Mouse (Mus musculus): ENCODE data around the gene Crocc.

Gene Crocc

GRCm38 (mm10) chr4:141060426-141061301, at the start of gene Crocc:
TSS of gene Crocc (minus strand) at chr4:141060550.
- peak; percentile 84 for ATAC-seq (ENCODE audit: insufficient number of reproducible peaks, low FRiP score, low TSS enrichment)

DNA sequence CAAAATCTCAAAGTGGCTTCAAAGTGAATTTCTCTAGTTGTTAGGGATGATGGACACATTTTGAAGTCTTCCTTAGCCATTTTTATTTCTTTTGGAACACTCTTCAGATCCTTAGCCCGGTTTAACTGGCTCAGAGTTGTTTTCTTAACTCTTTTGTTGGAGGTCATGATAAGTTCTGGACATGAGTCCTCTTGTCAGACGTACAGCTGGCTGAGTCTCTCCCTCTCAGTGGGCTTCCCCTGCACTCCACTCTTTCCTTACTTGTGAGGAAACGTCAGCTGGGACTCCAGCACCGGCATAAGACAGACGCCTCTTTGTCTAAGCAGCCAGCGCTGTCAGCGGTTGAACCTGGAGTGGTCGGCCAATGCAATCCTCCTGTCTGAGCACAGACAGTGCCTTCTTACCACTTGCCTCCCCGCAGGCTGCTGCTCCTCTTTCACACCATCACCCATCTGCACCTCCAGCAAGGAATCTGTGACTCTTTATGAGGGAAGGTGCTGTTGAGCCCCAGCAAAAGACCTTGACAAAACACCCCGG, 47.9 kb upstream of the Crocc start:
- no peak for ATAC-seq (ENCODE audit: insufficient number of reproducible peaks, low FRiP score, low TSS enrichment)

DNA sequence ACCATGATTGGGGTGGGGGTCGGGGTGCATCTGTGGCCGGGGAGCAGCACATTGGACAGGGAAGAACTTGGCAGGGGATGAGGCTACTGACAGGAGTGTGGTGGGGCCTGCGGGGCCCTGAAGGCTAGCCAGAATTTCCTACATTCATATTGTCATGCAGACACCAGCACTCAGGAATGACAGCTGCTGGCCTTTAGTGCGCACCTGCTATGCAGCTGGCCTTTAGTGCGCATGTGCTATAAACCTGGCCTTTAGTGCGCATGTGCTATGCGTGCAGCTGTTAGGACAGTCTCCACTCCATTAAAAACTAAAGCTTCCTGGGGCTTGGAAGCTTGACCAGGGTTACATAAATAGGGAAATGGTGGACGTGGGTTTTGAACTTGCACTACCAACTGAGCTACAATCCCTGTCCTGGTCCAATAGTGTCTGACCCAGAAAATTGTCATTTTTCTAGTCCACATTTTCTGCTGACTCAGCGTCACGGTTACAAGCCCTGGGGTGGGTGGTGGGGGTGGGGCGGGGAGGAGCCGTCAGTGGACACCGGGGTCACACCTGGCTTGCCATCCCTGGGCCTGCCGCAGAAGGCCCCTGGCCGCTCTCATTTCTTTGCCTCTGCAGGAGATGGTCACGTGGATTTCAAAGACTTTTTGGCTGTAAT, 46.3 kb upstream of the Crocc start:
- ATAC-seq (ENCODE audit: insufficient number of reproducible peaks, low FRiP score, low TSS enrichment): no peak

GRCm38 (mm10) chr4:141101855-141102254, 41.5 kb upstream of the Crocc start:
- ATAC-seq (ENCODE audit: insufficient number of reproducible peaks, low FRiP score, low TSS enrichment): no peak

- no peak for ATAC-seq (ENCODE audit: insufficient number of reproducible peaks, low FRiP score, low TSS enrichment)
Measured at GRCm38 (mm10) chr4:141101291-141101690, 40.9 kb upstream of the Crocc start.

- ATAC-seq (ENCODE audit: insufficient number of reproducible peaks, low FRiP score, low TSS enrichment): no peak
Measured at GRCm38 (mm10) chr4:141099956-141100355, 39.6 kb upstream of the Crocc start.

DNA sequence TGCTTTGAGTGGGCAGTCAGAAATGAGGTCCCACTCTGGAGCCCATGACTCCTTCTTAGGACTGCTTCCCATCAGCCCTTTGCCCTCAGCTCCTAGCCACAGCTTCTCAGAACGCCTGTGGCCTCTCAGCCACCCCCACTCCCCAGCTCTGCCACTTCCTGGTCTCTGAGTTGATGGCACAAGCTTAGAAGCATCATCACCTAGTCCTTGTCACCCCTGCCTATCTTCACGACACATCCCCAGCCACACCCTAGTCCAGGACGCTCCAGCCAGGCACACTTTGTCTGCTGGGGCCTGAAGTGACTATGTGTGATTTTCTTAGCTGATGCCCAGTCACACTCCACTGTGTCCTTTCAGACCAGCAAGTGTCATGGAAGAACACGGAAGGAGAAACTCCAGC, 38.6 kb upstream of the Crocc start:
- ATAC-seq (ENCODE audit: insufficient number of reproducible peaks, low FRiP score, low TSS enrichment): no peak

DNA sequence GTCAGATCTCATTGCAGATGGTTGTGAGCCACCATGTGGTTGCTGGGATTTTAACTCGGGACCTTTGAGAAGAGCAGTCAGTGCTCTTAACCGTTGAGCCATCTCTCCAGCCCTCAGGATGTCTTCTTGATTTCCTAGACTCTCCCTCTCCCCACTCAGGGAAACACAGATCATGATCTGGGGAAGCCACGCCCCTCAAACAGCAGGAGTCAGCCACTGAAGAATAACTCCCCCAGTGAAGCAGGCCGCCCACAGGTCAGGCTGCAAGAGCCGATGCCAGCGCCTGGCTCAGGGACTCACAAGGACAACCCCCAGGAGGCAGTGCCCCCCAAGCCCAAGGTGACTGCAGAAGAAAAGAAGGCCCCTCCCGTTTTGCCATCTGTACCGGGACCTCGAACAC, 36.4 kb upstream of the Crocc start:
- ATAC-seq (ENCODE audit: insufficient number of reproducible peaks, low FRiP score, low TSS enrichment): no peak

DNA sequence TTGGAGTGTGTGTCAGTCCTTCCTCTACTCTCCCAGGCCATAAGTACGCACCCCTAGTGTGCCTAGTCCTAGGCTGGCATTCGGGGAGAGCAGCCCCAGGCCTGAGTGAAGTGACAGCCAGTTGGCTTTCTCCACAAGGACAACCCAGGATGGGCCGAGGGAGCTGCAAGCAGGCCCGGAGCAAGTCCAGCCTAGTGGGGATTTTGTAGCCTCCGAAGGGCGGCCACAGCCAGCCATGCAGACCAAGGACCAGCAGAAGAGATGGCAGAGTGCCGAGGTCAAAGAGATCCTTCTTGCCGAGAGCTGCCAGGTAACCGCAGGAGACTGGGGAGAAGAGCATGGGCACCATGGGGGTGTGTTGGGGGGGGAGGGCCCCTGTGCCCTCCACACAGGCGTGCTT, 34.7 kb upstream of the Crocc start:
- ATAC-seq (ENCODE audit: insufficient number of reproducible peaks, low FRiP score, low TSS enrichment): no peak; the same call in 1 of the 2 replicates

- no peak for ATAC-seq (ENCODE audit: insufficient number of reproducible peaks, low FRiP score, low TSS enrichment)
Measured at GRCm38 (mm10) chr4:141088714-141089113, 28.4 kb upstream of the Crocc start.

DNA sequence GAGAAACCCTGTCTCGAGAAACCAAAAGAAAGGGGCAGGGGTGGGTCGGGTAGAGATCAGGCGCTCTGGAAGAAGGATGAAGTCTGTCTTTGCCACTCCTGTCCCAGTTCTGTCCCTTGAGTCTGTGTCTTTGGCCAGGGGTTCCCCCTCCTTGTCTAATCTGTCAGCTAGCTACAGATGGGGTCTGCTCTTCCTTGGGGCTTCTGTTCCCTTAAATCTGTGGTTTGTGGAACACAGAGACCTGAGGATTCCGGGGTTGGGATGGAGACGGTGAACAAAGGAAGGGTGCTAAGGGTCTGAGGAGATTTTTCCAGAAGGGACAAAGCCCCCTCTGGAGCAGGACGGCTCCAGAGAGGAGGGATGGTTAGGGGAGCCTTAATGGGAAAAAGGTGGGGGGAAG, 27.7 kb upstream of the Crocc start, which contains the start of gene Spata21:
Gene Spata21 (plus strand): TSS at position 301 of the 400 bp plus-strand sequence.
- ATAC-seq (ENCODE audit: insufficient number of reproducible peaks, low FRiP score, low TSS enrichment): no peak

GRCm38 (mm10) chr4:141086862-141087261, 26.5 kb upstream of the Crocc start:
- ATAC-seq (ENCODE audit: insufficient number of reproducible peaks, low FRiP score, low TSS enrichment): no peak

DNA sequence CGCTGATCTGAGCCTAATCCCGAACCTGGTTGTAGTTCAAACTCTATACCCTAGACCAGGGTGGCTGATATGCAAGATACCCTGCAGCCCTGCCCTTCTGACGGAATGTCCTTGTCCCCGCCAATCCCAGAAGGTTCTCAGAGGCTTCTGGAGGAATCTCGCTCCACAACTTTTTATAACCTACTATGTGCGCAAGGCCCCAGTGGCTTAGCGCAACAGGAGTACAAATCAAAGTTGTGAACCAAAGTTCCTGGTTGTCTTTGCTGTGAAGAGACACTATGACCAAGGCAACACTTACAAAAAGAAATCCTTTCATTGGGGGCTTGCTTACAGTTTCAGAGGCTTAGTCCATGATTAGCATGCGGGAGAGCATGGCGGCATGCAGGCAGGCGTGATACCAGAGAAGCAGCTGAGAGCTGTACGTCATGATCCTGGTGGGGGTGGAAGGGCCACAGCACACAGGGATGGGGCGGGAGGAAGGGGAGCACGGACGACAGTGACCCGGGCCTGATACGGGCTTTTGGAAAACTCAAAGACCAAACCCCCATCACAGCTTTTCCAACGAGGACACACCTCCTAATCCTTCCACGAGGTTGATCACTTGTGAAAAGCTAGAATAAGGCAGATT, 18.3 kb upstream of the Crocc start:
- ATAC-seq (ENCODE audit: insufficient number of reproducible peaks, low FRiP score, low TSS enrichment): no peak

DNA sequence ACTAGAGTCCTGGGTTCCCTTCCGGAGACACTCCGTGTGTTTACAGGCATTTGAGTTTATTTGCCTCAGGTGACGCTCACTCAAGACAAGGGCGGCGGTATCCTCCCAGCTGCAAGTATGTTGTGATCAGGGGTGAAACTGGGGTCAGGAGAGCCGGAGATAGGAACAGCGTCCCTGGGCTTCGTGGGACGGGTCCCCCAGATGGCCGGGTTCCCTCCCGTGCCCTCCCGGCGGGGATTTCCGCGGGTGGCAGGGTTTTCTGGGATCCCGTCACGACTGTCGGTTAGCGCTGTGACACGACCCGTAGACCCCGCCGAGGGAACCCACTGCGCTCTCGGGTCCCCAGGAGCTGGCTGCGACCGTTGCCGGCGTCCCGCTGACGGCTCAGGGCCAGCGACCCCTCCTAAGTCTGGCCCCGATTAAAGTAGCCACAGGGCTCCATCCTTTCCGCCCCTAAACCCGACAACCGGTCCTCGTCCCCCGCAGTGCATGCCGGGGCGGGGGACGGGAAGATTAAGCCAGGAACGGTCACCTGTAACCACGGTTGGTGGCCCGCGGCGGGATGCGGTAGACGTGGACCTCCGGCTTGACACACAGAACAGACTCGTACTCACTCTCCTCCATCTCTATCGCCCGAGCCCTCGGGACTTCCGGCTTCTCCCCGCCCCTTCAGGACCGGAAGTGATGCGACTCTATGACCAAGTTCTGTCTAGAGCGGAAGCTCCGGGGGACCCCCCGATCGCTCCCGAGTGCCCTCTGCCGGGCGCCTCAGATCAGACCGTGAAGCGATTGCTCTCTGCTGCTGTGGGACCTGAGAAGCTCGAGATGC, 17.5 kb upstream of the Crocc start, which contains the start of gene Necap2:
Gene Necap2 (minus strand): TSS at position 677 of the 829 bp plus-strand sequence.
- ATAC-seq (ENCODE audit: insufficient number of reproducible peaks, low FRiP score, low TSS enrichment): peak; percentile 91

DNA sequence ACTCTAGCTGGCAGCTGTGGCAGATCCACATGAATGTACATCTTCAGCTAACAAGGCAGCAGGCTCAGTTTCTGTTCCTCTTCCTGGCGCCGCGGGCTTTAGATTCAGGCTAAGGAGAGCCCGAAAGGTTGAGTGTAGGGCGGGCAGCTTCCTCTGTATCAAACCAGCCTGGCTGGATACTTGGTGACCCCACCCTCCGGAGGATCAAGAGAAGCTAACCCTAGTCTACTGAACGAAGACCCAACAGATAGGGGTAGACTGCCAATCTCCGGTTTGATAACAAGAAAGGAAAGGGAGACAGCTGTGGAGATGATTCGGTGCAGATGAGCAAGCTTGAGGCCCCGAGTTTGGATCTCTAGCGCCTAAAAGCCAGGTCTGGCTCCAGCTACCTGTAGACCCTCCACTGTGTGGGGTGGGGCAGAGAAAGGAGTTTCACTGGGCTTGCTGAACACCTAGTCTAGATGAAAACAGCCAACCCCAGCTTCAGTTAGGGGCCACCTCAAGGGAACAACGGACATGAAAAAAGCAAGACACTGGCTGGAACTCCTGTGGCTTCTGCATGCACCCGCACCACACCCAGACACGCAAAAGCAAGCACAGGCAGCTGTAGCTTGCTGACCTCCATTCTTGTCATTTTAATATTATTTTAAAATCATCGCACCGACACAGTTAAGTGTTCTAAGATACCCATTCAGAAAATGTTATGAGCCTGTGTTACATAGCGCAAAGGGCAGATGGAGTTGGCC, 16.6 kb upstream of the Crocc start:
- no peak for ATAC-seq (ENCODE audit: insufficient number of reproducible peaks, low FRiP score, low TSS enrichment)

- ATAC-seq (ENCODE audit: insufficient number of reproducible peaks, low FRiP score, low TSS enrichment): no peak
Measured at GRCm38 (mm10) chr4:141074109-141074508, 13.8 kb upstream of the Crocc start.

DNA sequence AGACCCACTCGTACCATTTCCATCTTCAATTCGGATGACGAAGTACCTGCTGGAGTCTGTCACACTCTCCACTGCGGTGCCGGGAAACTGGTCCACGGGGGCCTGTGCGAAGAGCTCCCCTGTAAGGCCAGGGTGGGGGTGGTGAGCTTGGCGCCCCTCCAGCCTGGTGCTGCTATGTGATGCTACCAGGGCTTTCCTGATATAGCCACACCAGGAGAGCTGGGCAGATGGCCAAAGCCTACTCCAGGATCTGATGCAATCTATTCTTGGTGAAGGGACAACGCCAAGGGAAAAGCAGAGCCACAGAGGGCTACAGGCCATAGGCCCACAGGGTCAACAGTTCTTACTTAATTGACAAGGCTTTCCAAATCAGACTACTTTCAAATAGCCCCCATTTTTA, 13.3 kb upstream of the Crocc start:
- ATAC-seq (ENCODE audit: insufficient number of reproducible peaks, low FRiP score, low TSS enrichment): no peak

GRCm38 (mm10) chr4:141072502-141072901, 12.2 kb upstream of the Crocc start:
- no peak for ATAC-seq (ENCODE audit: insufficient number of reproducible peaks, low FRiP score, low TSS enrichment)

GRCm38 (mm10) chr4:141069731-141070130, 9.4 kb upstream of the Crocc start:
- no peak for ATAC-seq (ENCODE audit: insufficient number of reproducible peaks, low FRiP score, low TSS enrichment)
